Mouse (Mus musculus) layer of hippocampus, postnatal 14 days (tissue): ENCODE results near the gene Shoc2. TPM values are rescaled to one million over a fixed set of nuclear protein-coding genes. Genes with fewer than 3 reads are reported as not detected.
"Not testable (repeated sequence)": the region's sequence is repeated elsewhere in the genome, so short reads cannot be mapped to it uniquely, and the experiment has no call there.

Source experiments
- DNase-seq, 2 experiments: peaks; one replicate each; pipeline ENCODE4 v3.0.0; 2021 to 2022; ENCODE audit warnings: low spot score in 2 of 2, mixed read lengths in 1 of 2
- long read RNA-seq, 2 experiments: library from polyadenylated mRNA; stranded (forward); transcript quantifications; one replicate each; pipeline ENCODE4 v2.0.0; 2021
- total RNA-seq, 2 experiments: library from RNA; stranded (reverse); gene quantifications; 2 replicates each; pipeline ENCODE4 v1.2.3; 2021

Shoc2 gene
- total RNA-seq = 10 to 100 TPM; 45.6 to 46.8 TPM
- long read RNA-seq, experiment 1, transcript Shoc2-201 (9 exons, 3,965 nt) = major isoform, 8 of 42 reads
- long read RNA-seq, experiment 1, partial matches to known transcripts = 15 of 42 reads
- long read RNA-seq, experiment 1, other reads (novel, unspliced or antisense) = 18 of 42 reads
- long read RNA-seq, experiment 2, transcript Shoc2-201 (9 exons, 3,965 nt) = major isoform, 11 of 52 reads
- long read RNA-seq, experiment 2, partial matches to known transcripts = 14 of 52 reads
- long read RNA-seq, experiment 2, other reads (novel, unspliced or antisense) = 24 of 52 reads

GRCm38 (mm10) chr19:53943802-53944785, at the start of gene Shoc2, which contains the start of gene Bbip1:
Gene Shoc2, plus strand, starts transcription at chr19:53944306.
Gene Bbip1, minus strand, starts transcription at chr19:53944627.
- peak; percentile 97 to 99 for DNase-seq

DNA sequence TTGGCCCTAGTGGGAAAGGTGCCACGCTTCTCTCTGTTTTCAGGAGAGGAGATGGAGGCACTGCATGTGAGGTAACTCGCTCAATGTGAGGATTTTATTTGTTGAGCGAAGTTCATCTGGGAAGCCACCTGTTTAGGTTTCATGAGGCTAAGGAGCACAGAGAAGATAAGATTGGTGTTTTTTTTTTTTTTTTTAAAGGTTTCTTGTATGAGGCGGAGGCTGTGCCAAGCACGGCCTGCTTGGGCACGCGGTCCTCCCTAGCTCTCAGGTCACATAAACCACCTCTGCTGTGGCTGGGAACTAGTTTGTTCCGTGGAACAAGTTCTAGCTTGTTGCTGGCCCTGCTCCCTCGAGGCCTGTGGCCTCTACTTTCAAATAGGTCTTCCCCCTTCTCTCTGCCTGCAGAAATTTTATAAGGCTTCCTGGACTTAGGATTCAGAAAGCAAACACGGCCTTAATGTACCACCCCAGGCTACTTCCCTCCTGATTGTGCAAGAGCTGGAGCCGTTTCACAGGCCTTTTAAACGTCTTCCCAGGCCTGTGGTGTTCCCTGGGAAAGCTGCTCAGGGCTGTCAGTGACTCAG, 49.5 kb upstream of the Shoc2 start:
- DNase-seq = no peak

GRCm38 (mm10) chr19:53898046-53898445, 46.1 kb upstream of the Shoc2 start:
- DNase-seq = no peak

DNA sequence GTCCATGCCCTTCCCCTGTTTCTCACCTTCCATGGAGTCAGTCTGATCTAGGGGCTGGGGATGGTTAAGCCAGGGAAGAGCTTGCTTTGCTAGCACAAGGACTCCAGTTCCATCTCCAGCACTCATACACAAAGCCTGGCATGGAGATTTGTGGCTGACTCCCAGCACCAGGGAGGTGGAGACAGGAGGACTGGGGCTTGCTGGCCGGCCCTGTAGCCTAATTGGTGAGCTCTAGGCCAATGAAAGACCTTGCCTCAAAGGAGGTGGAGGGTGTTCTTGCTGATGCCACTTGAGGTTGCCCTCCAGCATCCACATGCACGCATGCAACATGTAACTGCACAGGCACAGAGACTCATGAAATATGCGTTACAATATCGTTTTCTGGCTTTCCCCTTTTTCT, 45.6 kb upstream of the Shoc2 start:
- no peak for DNase-seq

- DNase-seq = no peak
Observed at GRCm38 (mm10) chr19:53898970-53899900, 44.9 kb upstream of the Shoc2 start.

- DNase-seq = no peak
Observed at GRCm38 (mm10) chr19:53899941-53900610, 44.0 kb upstream of the Shoc2 start.

- no peak for DNase-seq
Observed at GRCm38 (mm10) chr19:53901931-53902738, 42.0 kb upstream of the Shoc2 start.

DNA sequence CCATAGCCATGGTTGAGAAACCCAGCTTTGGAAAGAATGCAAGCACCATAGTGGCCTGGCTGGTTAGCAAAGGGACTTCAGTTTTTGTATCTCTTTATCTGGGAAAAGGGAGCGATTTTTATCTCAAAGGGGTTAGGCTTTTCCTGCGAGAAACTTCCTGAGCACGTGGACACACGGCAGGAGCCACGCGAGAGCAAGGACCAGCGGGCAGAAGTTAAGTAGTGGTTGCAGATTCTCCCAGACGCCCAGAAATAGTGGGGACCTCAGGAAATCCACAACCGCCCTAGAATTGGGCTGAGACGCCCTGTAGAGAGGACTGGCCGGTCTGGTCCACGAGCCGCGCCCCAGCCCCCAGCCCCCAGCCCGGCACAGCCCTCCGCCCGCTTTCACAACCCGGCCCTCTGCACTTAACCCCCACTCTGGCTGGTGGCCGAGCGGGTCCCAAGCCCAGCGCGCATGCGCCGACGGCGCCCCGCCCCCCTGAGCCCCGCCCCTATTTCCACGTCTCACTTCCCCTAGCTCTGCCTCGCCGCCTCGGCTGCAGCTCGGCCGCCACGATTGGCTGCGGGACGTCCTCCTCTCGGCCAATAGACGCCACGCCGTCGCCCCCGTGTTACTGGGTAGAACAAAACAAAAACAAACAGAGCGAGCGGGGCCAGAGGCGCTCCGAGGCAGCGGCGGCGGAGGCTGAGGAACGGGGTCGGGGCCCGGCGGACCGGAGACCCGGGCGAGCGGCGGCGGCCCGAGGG, 41.2 kb upstream of the Shoc2 start:
- DNase-seq = peak; percentile 94 to 97

DNA sequence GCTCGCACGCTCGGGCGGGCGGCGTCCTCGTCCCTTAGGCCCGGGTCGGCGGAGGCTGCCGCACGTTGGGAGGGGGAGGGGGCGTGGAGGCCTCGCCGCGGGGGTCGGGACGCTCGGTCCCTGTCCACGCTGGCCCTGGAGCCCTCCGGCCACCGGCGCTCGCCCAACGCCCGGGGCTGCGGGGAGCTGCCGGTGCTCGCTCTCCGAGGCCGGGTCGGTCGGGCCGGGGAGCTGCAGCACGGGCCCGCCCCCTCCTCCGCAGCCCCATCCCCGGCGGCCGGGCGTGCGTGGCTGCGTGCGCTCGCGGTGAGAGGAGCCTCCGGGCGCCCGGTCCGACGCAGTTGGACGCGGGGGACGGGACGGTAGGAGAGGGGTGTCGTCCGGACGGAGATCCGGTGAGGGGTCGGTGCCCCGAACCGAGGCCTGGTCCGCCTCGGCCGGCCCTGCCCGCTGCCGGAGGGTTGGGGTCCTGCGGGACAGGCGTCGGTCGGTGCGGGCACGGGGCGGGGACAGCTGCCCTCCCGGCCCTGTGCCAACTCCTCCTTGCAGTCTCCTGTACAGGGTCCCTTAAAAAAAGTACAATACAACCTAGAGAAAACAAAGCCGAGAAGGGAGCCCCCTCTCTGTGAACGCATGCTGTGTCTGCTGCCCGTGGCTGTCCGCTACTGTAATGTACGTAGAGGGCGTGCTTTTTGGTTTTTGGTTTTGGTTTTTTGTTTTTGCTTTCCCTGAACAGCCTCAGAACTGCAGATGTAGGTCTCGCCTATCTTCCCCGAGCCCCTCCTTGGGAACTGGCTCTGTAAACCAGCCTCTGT, 40.4 kb upstream of the Shoc2 start:
- peak; percentile 53 to 61 for DNase-seq

DNA sequence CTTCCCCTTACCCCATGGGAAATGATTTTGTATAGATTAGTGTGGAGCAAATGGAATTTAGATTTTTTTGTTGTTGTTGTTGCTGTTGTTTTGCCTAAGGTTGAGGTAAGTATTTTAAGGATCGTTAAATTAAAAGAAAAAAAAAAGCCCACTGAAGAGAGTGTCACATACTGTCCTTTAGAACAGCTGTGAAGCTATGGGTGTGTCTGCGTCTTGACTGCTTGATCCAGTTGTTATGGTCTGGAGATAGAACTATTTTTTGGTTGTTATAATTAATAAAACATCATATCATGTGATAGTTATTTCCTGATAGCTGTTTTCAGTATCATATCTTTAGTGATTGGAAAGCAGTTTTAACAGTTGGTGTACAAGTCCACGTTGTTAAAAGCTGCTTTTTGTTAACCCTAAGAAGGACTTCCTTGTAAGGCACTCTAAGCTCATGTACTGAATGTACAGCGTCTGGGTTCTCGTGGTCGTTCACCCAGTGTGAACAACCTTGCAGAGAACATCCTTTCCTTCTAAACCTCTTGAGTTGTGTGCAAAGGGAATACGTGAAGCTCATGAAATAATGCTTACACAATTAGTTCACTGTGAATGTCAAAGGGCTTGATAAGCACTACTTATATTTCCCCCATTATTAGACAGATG, 39.1 kb upstream of the Shoc2 start:
- DNase-seq = no peak

DNA sequence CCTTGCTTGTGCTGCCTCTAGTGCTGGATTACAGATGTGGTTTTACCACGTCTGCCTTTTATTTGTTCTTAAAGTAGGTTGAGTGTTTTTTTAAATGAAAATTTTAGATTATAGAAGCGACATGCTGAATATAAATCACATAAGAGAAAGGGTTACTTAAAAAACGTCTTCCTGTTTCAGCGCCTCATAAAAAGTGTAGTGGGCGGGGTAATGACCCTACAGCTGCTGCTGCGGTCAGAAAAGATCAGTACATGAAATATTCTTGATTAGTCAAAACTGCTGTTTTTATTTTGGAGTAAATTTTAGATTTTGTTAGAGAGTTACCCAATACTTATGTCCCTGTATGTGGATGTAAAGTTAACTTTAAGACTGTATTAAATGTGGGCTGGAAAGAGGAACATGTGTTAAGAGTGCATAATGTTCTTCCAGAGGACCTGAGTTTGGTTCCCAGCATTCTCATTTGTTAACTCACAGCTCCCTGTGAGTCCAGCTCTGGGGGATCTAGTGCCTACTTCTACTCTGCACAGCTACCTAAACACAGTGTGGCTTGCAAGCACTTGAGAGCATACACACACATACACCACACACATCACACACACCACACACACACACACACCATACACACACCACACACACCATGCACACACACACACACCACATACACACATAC, 37.9 kb upstream of the Shoc2 start:
- no peak for DNase-seq

GRCm38 (mm10) chr19:53906703-53907070, 37.4 kb upstream of the Shoc2 start:
- not testable (repeated sequence) for DNase-seq

- no peak for DNase-seq
Observed at GRCm38 (mm10) chr19:53914950-53915349, 29.2 kb upstream of the Shoc2 start.

- no peak for DNase-seq
Observed at GRCm38 (mm10) chr19:53919541-53919940, 24.6 kb upstream of the Shoc2 start.

GRCm38 (mm10) chr19:53921996-53922395, 22.1 kb upstream of the Shoc2 start:
- DNase-seq = not testable (repeated sequence)

GRCm38 (mm10) chr19:53925338-53925751, 18.8 kb upstream of the Shoc2 start:
- DNase-seq = no peak
